Mouse (Mus musculus) left cerebral cortex, postnatal 10 days (tissue): ENCODE data around the gene Hnrnpr. TPM values are rescaled to one million over a fixed set of nuclear protein-coding genes. Genes with fewer than 3 reads are reported as not detected.

Source experiments
- DNase-seq, 2 experiments: peaks; one replicate each; pipeline ENCODE4 v3.0.0; 2021 to 2022; ENCODE audit warnings: low spot score in 2 of 2, mixed read lengths in 1 of 2; ENCODE audit errors: extremely low spot score in 1 of 2
- intact Hi-C: fragments of 180-260 bp; cut with DNase I; formaldehyde crosslinking; loops from one replicate; pipeline ENCODE4 v1.15.1; 2025
- total RNA-seq, 2 experiments: library from RNA; stranded (reverse); gene quantifications; 2 replicates each; pipeline ENCODE4 v1.2.3; 2021

Hnrnpr gene
- 100 to 1,000 TPM; 107 to 121 TPM for total RNA-seq

GRCm38 (mm10) chr4:136310229-136311041, at the start of gene Hnrnpr:
Hnrnpr (plus strand) TSS chr4:136310942.
- peak; percentile 99 to 100 for DNase-seq
- intact Hi-C loops = loop anchor here (5.0 kb wide), 1 partner anchor 48 kb away; no protein-coding TSS in a partner anchor

GRCm38 (mm10) chr4:136261912-136262311, 48.8 kb upstream of the Hnrnpr start:
- intact Hi-C loops = loop anchor here (5.0 to 10.0 kb wide), 2 partner anchors 50 to 363 kb away; partner anchors contain the start of genes Hnrnpr and Lactbl1
- DNase-seq = no peak

DNA sequence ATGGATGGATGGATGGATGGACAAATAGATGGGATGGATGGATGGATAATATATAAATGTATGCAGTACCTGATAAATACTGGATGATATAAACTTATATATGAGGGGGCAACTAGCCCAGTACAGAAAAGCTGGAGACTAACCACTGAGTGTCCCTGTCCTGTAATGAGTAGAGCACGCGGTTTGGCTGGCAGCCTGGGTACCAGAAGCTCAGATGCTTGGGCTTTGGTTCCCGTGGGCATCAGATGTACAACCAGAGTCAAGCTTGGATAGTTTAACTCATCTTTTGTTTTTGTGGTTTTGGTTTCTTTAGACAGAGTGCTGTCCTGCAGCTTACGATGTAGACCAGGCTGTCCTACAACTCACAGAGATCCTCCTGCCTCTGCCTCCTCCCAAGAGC, 47.2 kb upstream of the Hnrnpr start:
- no peak for DNase-seq
- intact Hi-C loops = loop anchor here (5.0 to 10.0 kb wide), 2 partner anchors 49 to 361 kb away; partner anchors contain the start of genes Hnrnpr and Lactbl1

GRCm38 (mm10) chr4:136266716-136267343, 43.9 kb upstream of the Hnrnpr start:
- intact Hi-C loops = loop anchor here (10.0 kb wide), 1 partner anchor 358 kb away; the partner anchor contains the start of gene Lactbl1

GRCm38 (mm10) chr4:136268912-136269311, 41.8 kb upstream of the Hnrnpr start:
- DNase-seq = no peak
- intact Hi-C loops = loop anchor here (10.0 kb wide), 1 partner anchor 356 kb away; the partner anchor contains the start of gene Lactbl1

More at GRCm38 (mm10) chr4:136266716-136267343, 43.9 kb upstream of the Hnrnpr start:
- DNase-seq = no peak

DNA sequence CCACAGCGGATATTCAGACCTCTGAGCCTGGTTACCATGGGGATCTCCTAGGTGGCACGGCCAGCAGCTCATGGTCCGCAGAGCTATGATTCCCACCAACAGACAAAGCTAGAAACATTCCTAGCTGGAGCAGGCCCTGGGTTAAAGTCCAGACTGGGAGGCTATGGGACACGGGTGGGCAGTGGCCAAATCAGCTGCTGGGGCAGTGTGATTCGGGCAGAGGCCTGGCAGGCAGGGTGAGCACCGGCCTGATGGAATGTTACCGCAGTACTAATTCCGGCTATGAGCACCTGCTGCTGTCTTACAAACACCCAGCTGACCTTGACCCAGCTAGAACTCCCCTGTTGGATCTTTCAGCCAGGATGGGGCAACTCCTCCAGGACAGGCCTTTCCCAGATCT, 40.1 kb upstream of the Hnrnpr start:
- no peak for DNase-seq
- intact Hi-C loops = no loop called here

DNA sequence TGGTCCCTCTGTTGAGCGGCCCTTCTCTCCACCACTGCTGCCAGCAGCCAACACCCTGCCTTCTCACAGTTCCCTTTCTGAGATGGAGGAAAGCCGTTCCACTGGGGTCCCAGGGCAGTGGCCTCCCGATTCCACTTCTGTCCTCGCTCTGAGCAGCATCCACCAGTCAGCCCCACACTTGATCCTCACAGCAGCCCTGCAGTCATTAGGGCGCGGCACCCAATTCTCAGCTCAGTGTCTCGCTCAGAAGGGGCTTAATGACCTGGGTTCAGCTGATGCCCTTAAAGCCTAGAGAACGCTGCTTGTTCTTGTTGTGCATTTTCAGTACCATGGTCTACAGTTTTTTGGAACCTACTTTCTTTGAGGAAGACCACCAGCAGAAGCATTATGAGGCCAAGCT, 29.6 kb upstream of the Hnrnpr start:
- DNase-seq = no peak
- intact Hi-C loops = no loop called here

DNA sequence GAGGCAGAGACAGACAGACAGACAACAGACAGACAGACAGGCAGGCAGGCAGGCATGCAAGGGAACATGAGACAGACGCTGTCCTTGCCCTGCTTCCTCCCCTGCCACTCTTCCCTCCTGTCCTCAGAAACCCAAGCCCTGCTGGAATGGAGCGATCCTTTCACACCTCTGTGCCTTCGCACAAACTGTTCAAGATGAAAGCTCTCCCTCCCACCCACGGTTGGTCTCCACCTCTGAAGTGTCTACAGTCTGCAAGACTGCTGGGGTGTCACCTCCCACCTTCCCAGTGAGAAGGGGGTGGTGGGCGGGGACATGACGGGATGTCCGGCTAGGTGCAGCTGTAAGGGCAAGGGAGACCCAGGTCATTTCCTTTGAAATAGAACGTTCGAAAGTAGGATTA, 29.1 kb upstream of the Hnrnpr start:
- intact Hi-C loops = no loop called here
- DNase-seq = peak in 1 of 2 experiments; percentile 60

GRCm38 (mm10) chr4:136282621-136283480, 27.9 kb upstream of the Hnrnpr start:
- intact Hi-C loops = no loop called here
- peak in 1 of 2 experiments; percentile 41 for DNase-seq

- DNase-seq = peak in 1 of 2 experiments; percentile 42
- intact Hi-C loops = no loop called here
These were observed 27.0 kb upstream of the Hnrnpr start for GRCm38 (mm10) chr4:136283783-136284182.

DNA sequence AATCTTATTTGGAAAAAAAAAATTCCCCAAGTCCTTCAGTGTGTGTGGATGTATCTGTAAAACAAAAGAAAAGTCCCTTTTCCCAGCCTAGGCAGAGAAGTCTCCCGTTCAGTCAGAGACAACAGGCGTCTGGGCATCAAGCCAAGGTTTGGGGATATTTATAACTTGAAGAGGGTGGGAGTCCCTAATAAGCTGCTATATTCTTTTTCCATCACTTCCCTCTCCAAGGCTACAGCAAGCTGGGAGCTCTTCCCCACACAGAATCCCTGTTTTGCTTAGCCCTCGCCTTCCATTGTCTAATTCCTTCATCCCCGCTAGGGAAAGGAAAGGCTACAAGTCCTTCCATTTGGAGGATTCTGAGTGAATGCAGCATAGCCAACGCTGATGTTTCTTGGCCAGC, 26.3 kb upstream of the Hnrnpr start, which contains the start of gene Zfp46:
Gene Zfp46 (plus strand): TSS at position 229 of the 400 bp plus-strand sequence.
- peak; percentile 90 to 94 for DNase-seq
- intact Hi-C loops = no loop called here

- intact Hi-C loops = no loop called here
- peak in 1 of 2 experiments; percentile 23 for DNase-seq
These were observed 25.9 kb upstream of the Hnrnpr start for GRCm38 (mm10) chr4:136284891-136285290.

GRCm38 (mm10) chr4:136285348-136285810, 25.4 kb upstream of the Hnrnpr start:
- intact Hi-C loops = no loop called here
- peak; percentile 96 to 97 for DNase-seq

DNA sequence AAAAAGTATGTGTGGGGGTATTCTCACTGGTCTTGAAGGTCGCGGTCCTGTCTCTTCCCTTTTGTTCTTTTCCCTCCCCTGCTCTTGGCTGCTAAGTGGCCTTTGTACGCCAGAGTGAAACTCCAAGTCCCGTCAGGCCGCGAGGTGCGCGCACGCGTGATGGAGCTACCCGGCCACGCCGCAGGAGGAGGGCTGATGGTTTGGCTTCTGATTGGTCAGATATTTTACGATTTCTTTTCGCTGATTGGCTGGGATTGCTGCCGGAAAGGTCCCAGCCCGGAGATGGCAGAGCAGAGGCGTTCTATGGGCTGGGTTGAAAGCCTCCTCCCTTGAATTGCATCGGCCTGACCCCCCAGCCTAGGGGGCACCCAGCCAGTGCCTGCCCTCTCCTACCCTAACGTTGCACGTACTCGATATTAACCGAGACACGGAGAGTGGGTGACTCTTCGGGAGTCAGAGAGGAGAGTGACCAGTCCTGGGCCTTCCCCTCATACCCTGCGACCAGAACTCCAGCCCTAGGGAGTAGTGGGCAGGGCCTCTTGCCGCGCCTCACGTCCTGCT, 24.9 kb upstream of the Hnrnpr start:
- intact Hi-C loops = no loop called here
- DNase-seq = peak; percentile 97

DNA sequence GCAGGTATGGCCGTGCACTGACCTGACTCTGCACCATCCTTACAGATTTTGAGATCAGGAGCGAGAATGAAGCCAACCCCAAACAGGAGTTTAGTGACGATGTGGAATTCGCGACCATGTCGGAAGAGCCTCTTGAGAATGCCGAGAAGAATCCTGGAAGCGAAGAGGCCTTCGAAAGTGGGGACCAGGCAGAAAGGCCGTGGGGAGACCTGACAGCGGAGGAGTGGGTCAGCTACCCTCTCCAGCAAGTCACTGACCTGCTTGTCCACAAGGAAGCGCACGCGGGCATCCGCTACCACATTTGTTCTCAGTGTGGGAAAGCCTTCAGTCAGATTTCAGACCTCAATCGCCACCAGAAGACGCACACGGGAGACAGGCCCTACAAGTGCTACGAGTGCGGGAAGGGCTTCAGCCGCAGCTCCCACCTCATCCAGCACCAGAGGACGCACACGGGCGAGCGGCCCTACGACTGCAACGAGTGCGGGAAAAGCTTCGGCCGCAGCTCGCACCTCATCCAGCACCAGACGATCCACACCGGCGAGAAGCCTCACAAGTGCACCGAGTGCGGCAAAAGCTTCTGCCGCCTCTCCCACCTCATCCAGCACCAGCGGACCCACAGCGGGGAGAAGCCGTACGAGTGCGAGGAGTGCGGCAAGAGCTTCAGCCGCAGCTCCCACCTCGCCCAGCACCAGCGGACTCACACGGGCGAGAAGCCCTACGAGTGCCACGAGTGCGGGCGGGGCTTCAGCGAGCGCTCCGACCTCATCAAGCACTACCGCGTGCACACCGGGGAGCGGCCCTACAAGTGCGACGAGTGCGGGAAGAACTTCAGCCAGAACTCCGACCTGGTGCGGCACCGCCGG, 20.6 kb upstream of the Hnrnpr start:
- intact Hi-C loops = no loop called here
- peak in 1 of 2 experiments; percentile 48 for DNase-seq

GRCm38 (mm10) chr4:136290781-136291595, 19.8 kb upstream of the Hnrnpr start:
- intact Hi-C loops = no loop called here
- no peak for DNase-seq

DNA sequence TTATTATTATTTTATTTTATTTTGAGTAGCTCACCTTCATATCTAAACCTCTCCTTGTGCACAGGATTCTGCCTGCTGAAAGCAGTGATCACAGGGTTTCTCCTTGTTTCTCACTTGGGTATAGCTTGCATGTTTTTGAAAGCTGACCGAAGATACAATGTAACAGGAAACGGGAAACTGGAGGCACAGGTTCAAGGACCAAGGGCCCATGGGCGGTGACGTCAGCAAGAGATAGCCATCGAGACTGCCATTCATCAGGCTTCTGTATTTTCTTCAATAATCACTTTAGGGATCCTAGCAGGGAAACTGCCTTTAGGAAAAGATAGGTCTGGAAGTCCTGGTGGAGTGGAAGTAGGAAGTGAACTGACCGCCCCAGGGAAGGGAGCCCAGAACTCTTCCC, 19.1 kb upstream of the Hnrnpr start:
- intact Hi-C loops = no loop called here
- no peak for DNase-seq
